Mouse (Mus musculus): ENCODE measurements around the gene Cisd2.
A peak's percentile ranks its signal among the peaks of the same experiment; 100 is the strongest.

The Cisd2 gene

DNA sequence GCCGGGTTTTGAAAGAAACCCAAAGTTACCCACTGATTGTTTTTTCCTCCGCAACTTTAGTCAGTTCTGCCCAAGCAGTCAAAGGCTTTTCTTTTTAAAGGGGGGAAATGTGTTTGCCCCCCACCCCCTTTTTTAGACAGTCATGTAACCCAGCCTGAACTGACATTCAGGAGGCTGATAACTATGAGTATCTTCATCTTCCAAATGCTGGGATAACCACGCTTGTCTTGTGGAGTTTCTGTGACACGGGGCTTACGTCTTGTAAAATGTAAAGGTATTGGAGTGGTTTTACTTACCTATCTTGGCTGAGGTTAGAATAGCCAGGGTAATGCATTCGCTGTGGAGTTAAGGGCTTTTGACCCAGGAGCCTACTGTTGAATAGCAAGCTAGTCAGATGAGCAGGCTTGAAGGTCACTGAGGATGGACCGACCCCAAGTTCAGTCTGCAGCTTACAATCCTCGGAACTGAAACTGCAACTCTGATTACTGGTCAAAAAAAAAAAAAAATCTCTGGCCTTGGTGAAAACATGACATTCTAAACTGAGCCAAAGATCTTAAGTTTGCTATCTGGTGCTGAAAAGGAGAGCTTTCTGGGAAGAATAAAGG is at the start of gene Cisd2:
Gene Cisd2 (minus strand): TSS at position 318 of the 605 bp plus-strand sequence.
- peak; percentile 30 for DNase-seq (ENCODE audit: low read depth, low spot score)

DNA sequence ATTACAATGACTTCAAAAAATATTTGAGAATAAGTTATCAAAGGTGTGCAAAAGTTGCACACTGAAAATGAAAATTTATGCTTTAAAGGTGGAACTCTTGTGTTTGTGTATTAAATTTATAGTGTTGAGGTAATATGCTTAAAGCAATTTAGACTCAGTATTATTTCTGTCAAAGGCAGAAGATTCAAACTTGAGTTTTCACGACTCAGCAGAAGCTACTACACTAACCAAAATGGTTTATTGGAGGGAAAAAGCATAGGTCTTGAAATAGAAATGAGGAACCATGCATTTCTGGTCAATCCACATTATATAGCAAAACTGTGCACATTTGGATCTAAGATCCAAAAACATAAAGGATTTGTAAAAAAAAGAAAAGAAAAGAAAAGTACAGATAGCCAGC is 47.1 kb upstream of the Cisd2 start:
- no peak for DNase-seq (ENCODE audit: low read depth, low spot score)

DNA sequence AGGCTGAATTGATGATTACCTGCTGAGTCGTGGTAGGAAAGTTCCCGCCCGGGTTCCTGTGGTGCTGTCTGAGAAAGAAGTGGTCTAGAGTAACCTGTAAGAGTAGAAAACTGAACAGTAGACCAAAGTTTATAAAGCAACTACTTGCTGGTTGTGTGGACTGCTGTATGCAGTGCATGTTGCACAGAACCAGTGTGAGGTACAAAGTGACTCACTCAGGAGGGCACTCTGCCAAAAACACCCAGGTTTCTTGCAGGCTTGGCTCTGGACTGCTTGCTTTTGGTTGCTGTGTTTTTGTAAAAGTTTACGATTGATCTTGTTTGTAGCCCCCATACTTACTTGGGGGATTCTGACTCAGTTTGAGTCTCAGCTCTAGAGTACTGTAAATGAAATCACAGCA is 46.2 kb upstream of the Cisd2 start:
- no peak for DNase-seq (ENCODE audit: low read depth, low spot score)

DNA sequence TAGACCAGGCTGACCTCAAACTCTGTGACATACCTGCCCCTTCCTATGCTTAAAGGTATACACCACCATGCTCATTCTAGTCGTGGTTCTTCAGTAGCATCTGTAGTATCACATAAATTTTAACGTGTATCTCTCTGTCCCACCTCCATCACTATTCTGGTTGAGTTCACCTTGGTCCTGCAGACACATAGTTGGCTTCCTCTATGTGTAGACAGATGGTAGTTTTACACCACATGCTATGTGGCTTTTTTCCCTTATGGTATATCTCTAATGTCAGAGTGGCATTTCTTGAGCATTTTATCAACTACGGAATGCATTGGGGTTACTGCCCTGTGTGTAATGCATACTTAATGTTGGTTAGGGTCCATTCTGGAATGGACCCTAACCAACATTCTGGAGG is 45.4 kb upstream of the Cisd2 start:
- no peak for DNase-seq (ENCODE audit: low read depth, low spot score)

DNA sequence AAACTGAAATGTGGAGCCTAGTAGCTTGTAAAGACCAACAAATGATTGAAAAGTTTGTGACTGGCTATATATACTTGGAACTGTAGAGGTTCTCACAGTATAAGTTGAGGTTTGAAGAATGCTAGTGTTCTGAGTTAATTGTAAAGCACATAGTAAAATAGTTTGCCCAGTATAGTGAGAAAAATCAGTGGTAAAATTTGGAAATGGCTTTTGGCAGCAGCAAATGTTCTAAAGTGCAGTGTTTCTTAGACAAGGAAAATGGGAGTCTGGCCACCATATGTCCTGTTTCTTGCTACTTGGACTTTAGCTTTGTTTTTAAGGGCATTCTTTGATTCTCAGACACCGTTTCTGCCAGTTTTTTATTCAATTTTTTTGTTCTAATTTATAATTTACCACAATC is 44.7 kb upstream of the Cisd2 start:
- DNase-seq (ENCODE audit: low read depth, low spot score), result no peak

DNA sequence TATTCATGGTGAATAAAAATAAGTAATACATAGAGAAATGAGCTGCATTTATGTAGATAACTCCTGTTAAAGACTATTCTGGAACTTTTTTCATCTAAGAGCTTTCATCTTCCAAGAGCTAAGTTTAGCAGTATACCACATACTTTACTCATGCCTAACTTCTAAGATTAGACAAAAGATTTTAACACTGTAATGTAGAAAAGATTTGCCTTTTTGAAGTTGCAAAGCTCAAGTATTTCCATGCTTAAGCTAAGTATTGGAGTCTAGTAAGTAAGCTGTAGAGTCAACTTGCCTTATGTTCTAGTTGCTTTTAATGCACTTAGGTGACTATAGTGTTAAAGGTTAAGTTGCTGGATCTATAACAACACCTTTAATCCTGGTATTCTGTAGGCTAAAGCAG is 35.3 kb upstream of the Cisd2 start:
- DNase-seq (ENCODE audit: low read depth, low spot score), result no peak

DNA sequence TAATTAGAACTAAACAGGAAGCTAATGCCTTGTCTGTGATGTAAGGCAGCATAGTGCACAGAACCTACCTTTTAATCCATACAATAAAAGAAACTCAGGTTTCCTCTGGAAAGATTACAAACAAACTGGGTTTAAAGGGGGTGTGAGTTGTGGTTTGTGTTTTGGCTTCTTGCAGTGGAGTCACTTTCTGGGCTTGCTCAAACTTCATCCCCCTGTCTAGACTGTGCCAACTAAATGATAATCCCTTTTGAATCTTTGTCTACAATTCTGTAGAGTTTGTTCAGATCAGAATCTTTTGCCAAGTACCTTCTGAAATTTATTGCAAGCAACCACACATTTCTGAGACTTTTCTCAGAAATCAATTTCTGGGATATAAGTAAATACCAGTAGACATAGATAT is 21.2 kb upstream of the Cisd2 start:
- no peak for DNase-seq (ENCODE audit: low read depth, low spot score)

DNA sequence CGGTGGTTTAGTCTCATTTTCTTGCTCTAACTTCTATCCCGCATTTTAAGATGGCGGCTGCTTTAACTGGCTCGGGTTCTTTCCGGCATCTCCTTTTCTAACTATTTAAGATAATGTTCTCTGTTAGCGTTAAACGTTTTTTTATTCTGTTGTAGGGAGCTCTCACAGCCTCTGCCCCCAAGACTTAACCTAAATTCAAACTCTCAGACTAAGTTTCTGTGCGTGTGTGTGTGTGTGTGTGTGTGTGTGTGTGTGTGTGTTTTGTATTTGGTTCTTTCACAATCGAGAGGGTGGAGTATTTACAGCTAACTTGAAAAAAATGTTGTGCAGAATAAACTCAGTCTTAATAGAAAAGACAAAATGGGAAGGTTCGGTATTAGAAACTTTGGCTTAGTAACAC is 16.9 kb upstream of the Cisd2 start:
- DNase-seq (ENCODE audit: low read depth, low spot score), result no peak

DNA sequence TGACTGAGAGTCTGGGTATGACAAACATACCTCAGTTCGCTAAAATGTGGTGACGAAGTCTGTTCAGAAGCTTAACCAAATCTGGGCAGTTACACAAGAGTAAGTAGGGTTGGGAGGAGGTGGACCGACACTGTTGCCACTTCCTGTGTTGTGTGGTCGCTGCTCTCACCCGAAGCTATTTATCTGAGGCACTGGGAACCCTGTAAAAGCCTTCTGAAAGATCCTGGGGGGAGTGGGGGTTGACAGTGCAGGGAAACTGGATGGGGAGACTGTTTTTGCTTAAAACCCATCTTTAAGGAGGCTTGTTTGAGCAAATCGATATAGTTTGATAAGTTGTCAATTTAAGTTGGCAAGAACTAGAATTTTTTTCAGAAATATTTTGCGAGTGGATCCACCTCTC is 16.5 kb upstream of the Cisd2 start:
- peak; percentile 55 for DNase-seq (ENCODE audit: low read depth, low spot score)

DNA sequence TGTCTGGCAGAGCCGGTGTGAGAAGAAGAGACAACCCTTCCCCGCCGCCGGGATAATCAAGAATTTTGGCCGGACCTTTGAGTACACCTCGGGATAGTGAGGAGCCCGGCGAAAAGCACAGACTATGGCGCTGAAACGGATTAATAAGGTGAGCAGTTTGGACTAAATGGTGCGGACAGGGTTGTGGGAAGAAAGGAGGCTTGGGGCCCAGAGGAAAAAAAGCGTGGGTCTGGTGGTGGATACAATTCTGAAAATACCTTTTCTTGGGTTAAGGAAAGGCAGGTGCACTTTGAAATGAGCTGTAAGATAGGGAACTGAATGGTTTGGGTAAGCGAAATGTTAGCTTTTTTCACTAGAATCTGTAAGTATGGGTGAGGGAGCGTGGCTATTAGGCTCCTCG is 15.9 kb upstream of the Cisd2 start:
- no peak for DNase-seq (ENCODE audit: low read depth, low spot score)

DNA sequence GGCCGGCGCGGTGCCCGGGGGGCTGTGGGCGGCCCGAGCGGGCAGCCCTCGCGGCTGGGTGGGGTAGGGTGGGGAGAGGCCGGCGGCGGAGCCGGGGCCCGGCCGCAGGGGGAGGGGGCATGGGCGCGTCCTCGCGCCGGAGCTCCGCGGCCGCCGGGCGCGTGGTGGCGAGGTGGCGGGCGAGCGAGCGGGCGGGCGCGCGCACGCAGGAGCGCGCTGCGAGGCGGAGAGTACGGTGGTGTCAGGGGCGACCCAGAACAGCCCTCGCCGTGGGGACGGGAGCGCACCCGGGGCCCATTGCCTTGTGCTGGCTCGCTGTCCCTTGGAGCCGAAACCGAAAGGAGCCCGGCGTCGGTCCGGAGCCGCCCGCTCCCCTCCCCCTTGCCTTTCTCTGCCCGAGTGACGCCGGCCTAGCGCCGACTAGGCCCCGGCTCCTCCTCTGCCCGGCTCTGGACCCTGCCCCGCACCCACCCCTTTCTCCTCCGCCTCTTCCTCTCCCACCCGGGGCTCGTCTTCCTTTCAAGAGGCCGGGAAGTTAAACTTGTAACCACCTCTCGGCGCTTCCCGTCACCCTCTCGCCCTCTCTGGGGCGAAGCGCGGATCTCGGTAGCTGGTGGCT is 15.3 kb upstream of the Cisd2 start:
- DNase-seq (ENCODE audit: low read depth, low spot score), result peak; percentile 72

DNA sequence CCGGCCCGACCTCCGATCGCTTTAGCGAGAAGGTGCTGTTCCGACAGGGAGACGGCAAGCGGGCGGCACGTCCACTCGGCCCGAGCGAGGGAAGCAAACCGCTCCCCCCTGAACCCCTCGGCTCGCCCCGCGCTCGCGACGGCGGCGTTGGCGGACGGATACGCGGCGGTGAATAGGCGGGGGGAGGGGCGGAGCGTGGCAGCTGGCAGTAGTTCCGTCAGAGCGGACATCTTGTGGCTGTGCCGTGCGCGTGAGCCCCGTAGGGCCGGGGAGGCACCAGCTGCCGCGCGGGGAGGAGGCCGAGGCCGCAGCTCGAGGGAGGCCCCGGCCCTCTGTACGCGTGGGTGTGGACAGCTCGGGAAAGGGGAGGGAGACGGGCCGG is 14.8 kb upstream of the Cisd2 start:
- no peak for DNase-seq (ENCODE audit: low read depth, low spot score)

DNA sequence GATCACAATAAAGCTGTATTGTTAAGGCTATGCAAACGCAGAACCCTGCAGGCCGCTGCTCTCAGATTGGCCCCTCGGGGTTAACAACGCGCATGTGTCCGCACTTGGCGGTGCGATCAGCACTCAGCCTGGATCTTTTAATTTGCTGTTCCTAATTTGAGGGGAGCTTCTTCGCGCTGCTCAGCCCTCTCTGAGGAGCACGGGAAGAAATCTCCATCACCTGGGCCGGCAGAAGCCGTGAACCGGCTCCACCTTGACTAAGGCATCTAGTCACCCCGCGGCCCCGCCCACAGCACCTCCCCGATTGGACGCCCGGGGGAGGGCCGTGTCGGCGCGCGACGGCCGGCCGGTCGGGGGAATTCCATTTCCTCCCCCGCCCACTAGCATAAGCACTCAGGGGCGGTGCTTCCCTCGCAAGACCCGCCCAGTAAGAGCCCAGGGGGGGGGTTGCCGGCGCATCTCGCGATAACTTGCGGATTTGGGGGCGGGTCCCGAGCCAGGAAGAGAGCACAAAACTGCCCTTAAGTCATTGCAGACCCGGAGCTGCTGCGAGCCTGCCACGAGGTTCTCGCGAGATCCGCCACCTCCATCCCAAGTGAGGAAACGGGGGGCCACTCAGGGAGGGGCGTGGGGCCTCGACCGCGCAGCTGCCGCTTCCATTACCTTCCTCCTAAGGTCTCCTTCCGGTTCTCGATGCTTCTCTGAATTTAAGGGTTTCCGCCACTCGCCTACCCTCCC is 14.2 kb upstream of the Cisd2 start, which contains the start of gene Ube2d3:
Gene Ube2d3 (plus strand): TSS at position 392 of the 738 bp plus-strand sequence.
- DNase-seq (ENCODE audit: low read depth, low spot score), result peak; percentile 100

DNA sequence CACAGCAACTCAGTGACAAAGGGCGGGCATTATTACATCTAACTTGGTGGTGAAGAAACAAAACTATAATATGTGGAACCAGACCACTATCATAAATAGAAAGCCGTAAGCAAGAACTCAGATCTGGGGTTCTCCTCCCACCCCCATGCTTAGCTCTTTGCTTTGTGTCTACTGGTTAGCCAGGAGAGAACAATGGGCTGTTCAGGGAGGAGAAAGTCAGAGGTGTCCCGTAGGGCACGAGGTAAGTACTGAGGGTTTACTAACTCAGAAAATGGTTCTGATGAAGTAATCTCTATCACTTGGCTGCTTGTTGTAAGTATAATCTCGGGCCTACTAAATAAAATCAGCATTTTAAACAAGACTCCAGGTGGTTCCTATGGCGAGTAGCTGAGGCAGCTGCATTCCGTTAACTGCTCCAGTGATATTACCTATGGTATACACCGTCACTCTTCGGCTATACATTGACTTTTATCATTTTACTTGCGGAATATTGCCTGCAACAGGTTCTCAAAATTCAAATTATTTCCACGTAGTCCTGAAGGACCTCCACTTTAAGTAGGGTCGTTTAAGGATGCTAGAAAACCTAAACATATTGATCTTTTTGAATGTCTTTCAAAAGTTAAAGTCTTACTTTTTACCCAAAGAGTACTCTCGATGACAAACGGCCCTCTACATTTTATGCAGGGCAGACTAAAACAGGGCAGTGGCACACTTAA is 13.3 kb upstream of the Cisd2 start:
- peak; percentile 51 for DNase-seq (ENCODE audit: low read depth, low spot score)

DNA sequence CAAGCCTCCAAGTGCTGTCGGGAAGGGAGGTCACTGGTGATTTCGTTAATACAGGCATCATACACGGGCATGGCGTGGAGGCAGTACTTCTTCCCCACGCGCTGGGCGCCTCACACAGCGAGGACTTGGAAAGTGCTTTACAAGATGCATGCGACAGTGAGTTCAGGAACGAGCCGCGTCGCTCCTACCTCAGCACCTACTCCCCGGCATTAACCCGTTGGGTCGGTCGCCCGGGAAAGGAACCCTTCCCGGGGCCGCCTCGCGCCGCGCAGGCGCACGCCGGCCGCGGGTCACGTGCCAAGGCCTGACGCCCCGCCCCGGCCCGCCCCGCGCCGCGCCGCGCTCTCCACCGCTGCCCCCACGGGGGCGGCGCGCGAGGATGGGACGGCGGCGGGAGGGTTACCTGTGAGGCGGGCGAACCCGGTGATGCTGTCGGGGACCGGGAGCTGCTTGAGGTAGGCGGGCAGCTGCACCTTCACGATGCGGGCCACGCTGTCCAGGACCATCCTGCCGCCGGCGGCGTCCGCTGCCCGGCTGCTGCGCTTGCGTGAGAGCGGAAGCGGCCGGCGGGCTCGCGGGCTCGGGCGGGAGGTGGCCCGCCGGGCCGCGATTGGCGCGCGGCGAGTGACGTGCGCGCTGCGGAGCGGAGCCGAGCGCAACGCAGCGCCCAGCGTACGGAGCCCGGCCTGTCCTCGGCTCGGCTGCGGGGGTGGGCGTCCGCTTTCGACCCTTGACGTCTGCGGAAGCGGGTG is 693 bp downstream of the Cisd2 start:
- peak; percentile 71 for DNase-seq (ENCODE audit: low read depth, low spot score)

DNA sequence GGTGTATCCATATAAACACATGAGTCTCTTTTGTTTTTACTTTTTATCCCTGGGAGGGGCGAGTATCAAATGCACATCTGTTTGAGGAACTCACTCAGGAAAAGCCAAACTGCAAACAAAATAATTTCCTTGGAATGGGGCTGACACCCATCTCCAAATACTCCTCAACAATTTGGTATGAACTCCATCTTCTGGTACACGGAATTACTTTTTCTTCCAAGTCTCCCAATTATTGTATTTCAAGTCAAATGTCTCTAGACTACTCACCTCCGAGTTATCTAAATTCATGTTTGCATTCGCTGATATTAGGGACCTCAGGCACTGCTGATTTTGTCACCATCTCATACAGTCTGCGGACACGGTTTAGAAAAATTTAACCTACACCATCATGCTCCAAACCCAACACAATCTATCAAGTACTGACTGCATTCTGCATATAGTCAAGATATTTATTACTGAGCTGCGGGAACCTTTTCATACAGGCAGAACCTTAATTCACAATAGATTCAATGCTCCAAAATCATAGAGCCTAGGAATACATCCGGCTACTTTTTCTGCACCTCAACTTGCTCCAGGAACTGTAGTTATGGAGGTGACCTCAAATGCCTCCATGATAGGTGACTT is 1.4 kb downstream of the Cisd2 start:
- DNase-seq (ENCODE audit: low read depth, low spot score), result no peak

DNA sequence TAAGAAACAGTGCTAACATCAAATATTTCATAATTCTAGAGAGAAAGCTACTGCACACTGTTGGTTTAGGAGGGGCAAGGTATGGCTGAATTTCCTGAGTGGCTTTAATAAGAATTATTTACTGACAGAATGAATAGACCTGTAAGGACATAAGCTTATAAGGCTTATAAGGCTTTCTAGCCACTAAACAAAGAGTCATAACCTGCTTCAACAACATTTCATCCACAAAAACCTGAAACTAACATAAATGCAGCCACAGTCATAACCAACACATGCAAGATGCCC is 2.5 kb downstream of the Cisd2 start:
- DNase-seq (ENCODE audit: low read depth, low spot score), result no peak

DNA sequence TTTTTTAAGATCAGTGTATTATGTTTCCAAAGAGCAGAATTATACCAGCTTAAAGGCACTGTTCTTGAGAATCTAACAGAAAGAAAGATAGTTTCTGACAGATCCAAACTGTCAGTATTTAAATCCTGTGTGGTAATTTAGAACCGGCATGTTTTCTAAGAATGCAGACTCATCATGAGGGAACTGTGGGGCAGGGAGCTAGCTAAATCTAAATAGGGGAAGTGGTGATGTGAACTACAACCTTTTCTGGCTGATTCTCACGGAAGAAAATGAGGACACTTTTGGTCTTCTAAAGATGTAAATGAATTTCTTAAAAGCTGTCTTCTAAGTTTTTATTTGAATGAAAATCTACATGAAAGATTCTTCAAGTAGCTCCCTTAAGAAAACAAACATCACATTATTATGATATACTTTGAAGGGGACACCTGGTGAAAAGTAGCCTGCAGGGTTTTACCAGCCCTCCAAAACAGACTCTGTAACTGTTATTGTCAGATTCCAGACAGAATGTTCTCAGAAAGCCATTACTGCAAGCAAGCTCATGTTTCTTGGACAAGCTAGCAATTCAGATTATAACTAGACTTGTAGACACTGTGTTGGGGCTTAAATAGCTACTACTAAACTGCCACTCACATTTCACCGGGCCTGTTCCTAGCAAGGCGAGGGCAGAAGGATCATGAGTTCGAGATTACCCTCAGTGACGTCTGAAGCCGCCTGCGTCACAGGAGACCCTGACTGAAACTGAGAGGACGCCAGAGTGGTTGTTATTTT is 3.0 kb downstream of the Cisd2 start:
- DNase-seq (ENCODE audit: low read depth, low spot score), result no peak

DNA sequence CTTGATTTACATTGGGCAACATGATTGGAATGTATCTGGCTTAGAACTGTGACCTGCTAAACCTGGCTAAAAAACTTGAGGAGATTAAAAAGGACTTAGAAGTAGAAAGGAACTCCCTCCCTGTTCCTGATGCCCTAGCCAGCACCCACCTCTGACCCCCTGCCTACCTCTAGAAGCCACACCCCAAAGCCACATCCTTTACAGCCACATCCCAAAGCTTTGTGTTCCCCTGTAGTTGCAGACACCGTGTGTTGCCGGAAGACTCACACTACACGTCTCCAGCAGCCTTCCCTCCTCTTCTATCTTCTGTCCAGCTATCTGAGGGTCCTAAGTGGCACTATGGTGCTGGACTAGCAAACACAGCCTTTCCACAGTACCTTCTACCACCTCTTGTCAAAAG is 5.9 kb downstream of the Cisd2 start:
- DNase-seq (ENCODE audit: low read depth, low spot score), result peak; percentile 20

DNA sequence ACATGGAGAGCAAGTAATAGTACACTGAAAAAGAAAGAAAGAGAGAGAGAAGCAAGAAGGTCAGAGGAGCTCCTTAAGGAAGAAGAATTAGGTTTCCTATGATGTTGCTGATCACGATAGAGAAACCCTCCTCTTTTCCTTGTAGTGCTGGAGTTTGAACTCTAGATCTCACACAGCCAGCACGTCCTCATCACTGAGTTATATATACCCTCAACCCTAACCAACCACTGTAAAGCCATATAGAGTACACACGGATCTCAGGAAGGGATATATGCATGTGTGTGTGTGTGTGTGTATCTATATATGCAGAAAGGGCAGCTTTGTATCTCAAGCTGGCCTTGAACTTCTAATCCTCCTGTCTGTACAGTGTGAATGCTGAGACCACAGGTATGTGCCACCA is 6.5 kb downstream of the Cisd2 start:
- DNase-seq (ENCODE audit: low read depth, low spot score), result no peak

DNA sequence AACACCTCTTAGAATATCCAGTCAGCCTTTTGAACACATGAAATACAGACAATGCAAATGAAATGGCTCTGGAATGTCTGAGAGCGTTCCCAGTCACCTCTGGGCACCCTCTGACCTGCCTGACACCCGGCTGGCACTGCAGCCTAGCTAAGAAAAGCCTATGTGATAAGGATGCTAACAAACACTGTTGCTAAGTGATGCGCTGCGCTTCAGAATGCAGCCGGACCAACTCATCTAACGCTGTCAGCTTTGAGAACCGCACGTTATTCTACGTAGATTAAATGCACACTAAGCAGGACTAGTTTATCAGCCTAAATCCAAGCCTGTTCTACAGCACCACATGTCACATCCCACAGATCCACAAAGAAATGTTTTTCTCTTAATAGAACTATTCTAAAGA is 11.9 kb downstream of the Cisd2 start:
- no peak for DNase-seq (ENCODE audit: low read depth, low spot score)

All from ES-CJ7 (cell line).